Mouse (Mus musculus) hindbrain, postnatal 0 days (tissue): Measurements from ENCODE around the gene Spop. TPM values are rescaled to one million over a fixed set of nuclear protein-coding genes. Genes with fewer than 3 reads are reported as not detected.

Experiments used
- ATAC-seq: fragments of 200-750 bp; cut with Nextera tagmentation; 2 replicates; pipeline ENCODE4 v1.8.0; 2017; ENCODE audit warnings: mild to moderate bottlenecking, moderate TSS enrichment, moderate library complexity
- DNase-seq: peaks from one replicate; pipeline ENCODE4 v3.0.0-alpha.2; 2015; ENCODE audit warnings: low spot score
- H3K27ac ChIP-seq: fragments of 300-500 bp; sonication (generic); 2 replicates; pipeline ENCODE4 v1.5.1; 2014; ENCODE audit warnings: mild to moderate bottlenecking
- H3K27me3 ChIP-seq: fragments of 300-500 bp; sonication (generic); 2 replicates; pipeline ENCODE4 v1.6.1; 2014; ENCODE audit warnings: low read length, mixed read lengths; ENCODE audit not compliant: insufficient read depth
- H3K36me3 ChIP-seq: fragments of 300-500 bp; sonication (generic); 2 replicates; pipeline ENCODE4 v1.6.1; 2014; ENCODE audit warnings: low read length, mixed read lengths; ENCODE audit not compliant: insufficient read depth
- H3K4me1 ChIP-seq: fragments of 300-500 bp; sonication (generic); 2 replicates; pipeline ENCODE4 v1.6.1; 2014; ENCODE audit warnings: antibody characterized with exemption, low read length, mixed read lengths; ENCODE audit not compliant: insufficient read depth
- H3K4me2 ChIP-seq: fragments of 300-500 bp; sonication (generic); 2 replicates; pipeline ENCODE4 v1.6.1; 2014; ENCODE audit warnings: low read depth, mild to moderate bottlenecking, low read length, moderate library complexity, mixed read lengths
- H3K4me3 ChIP-seq: fragments of 300-500 bp; sonication (generic); 2 replicates; pipeline ENCODE4 v1.5.1; 2014; ENCODE audit warnings: low read length
- H3K9ac ChIP-seq: fragments of 300-500 bp; sonication (generic); replicated peaks from 2 replicates; pipeline ENCODE4 v1.6.1; 2014; ENCODE audit warnings: mild to moderate bottlenecking, low read length, moderate library complexity, mixed read lengths
- H3K9me3 ChIP-seq: fragments of 300-500 bp; sonication (generic); 2 replicates; pipeline ENCODE4 v1.6.1; 2016; ENCODE audit warnings: low read length, mixed read lengths
- CTCF ChIP-seq: IDR thresholded peaks from 2 replicates; pipeline ENCODE4 v1.5.1; 2016; ENCODE audit warnings: antibody characterized with exemption, control low read depth, low read depth
- WGBS: fragments of 180-500 bp; shearing (Covaris S2); extraction: QIAGEN DNeasy Blood & Tissue Kit; methylation state at CpG from one replicate; pipeline ENCODE4 v1.1.7; 2014; 5-methylcytosine and 5-hydroxymethylcytosine counted together
- polyA plus RNA-seq: library from polyadenylated mRNA; unstranded; fragments of >200 nt; fragmentation: Nextera tagmentation; extraction: Ambion mirVana; gene quantifications from 2 replicates; pipeline ENCODE4 v1.2.1, GENCODE M21; 2015
- total RNA-seq: library from RNA; depleted of rRNA; stranded (reverse); fragments of >200 nt; gene quantifications from 2 replicates; pipeline ENCODE4 v1.2.3, GENCODE M21; 2014

Spop gene
- total and polyA plus RNA-seq, 2 experiments from 2014 or later = 51.1 to 210 TPM

DNA sequence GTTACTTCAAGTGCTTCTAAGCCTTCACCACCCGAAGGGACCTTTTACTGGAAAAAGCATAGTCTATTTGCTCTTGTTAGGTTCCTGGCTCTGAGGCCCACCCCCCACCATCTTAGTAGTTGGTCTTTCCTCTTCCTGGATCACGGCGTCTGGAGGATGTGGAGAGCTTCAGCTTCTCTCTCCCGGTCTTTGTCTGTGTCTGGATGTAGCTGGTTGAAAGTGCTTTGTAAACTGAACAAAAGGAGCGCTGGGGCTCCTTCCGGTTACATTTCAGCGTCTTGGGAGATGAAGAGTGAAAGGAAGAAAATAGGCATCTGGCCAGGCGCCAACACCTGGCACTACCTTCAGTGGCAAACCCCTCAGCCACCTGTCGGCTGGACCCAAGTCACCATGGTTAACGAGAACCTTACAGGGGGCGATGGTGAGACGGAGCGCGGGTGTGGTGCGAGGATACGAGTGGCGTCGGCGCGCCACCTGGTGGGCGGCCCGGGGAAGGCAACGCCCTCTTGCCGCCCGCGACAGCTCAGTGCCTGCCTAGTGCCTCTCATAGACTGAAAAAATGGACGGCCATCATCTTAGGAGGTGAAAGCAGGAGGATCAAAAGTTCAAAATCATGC lies 106.7 kb downstream of the Spop start:
- H3K9ac ChIP-seq = peak overlapping the region; percentile 9; the same call in 1 of the 2 replicates
- WGBS = 3% methylated on average over 27 of the region's 27 CpGs

DNA sequence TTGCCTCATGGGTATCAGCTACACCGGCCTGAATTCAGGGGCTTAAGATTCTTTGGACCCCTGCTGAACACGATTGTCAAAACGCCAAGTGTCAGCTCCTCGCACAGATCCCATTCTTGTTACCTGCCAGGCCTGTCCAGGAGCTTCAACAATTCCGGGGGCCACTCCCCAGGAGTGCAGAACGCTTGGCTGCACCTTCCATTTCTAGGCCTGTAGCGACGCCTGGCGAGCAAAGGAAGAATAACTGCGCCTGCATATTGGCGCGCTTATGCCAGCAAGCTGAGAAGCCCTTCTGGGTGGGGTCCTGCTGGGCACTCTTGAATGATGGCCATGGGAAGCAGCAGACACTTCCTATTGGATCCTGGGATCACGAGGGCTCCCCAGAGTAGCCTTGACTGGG lies 107.7 kb downstream of the Spop start:
- Histone ChIP-seq H3K9ac (no peak overlapping the region), H3K27ac (no peak overlapping the region), H3K4me2 (peak overlapping the region; percentile 40; the same call in 1 of the 2 replicates), H3K9me3 (no peaks in the 10 kb centered on the region), H3K27me3 (no peaks in the 10 kb centered on the region), H3K36me3 (no peaks in the 10 kb centered on the region), H3K4me3 (0 out of 2 replicates have a peak overlapping the region, but pooled peaks have one; percentile 13), H3K4me1 (no peaks in the 10 kb centered on the region)
- WGBS = 1% methylated on average over 13 of the region's 13 CpGs
- TF ChIP-seq CTCF = peak; percentile 96
- peak; percentile 87 for DNase-seq
- ATAC-seq = peak; percentile 65

More for the DNA sequence above, 106.7 kb downstream of the Spop start:
- peak; percentile 99 for TF ChIP-seq CTCF
- DNase-seq = peak; percentile 95
- H3K36me3 ChIP-seq = no peaks in the 10 kb centered on the region
- H3K9me3 ChIP-seq = no peaks in the 10 kb centered on the region
- H3K27ac ChIP-seq = peak overlapping the region; percentile 43; the same call in 1 of the 2 replicates
- 0 out of 2 replicates have a peak overlapping the region, but pooled peaks have one; percentile 14 for H3K4me3 ChIP-seq
- H3K27me3 ChIP-seq = no peaks in the 10 kb centered on the region
- H3K4me1 ChIP-seq = no peaks in the 10 kb centered on the region
- peak; percentile 69 for ATAC-seq
- H3K4me2 ChIP-seq = peak overlapping the region; percentile 48

DNA sequence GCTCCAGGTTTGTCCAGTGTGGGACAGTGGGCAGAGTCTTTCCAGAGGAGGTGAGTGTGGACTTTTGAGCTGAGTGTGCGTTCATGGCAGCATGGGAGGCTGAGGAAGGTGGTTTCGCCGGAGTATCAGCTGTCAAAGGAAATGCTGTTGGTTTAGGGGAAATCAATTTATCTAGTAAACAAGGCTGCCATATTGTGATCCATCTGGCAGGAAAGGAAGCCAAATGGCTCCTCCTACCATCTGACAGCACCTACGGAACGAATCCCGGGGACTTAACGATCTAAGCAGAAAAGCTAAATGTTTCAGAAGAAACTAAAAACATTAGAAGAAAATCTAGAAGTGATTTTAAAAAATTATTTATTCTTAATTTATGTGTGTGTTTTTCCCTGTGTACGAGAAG lies 113.4 kb downstream of the Spop start:
- no peak for TF ChIP-seq CTCF
- no peaks in the 10 kb centered on the region for H3K9me3 ChIP-seq
- no peak overlapping the region for H3K4me3 ChIP-seq
- H3K27ac ChIP-seq = no peak overlapping the region
- no peaks in the 10 kb centered on the region for H3K4me1 ChIP-seq
- no peaks in the 10 kb centered on the region for H3K27me3 ChIP-seq
- WGBS = 73% methylated on average over 8 of the region's 8 CpGs
- H3K36me3 ChIP-seq = no peaks in the 10 kb centered on the region
- H3K4me2 ChIP-seq = no peak overlapping the region
- ATAC-seq (no peak), DNase-seq (no peak)
- no peak overlapping the region for H3K9ac ChIP-seq

DNA sequence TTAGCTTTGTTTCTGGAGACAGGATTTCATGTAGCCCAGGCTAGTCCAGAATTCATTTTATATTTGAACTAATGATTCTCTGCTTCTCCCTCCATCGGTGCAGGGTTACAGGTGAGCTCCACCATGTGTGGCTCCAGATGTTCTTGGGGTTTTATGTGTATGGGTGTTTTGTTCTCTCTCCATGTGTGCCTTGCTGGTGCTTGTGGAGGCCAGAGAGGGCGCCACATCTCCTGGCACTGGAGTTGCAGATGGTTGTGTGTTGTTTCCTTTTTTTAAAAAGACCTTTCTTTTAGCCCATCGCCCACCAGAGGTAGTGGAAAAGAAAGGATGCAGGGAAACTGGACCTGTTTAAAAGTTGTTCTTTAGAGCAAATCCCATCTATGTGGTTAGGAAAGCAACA lies 114.4 kb downstream of the Spop start:
- TF ChIP-seq CTCF = no peak
- Histone ChIP-seq H3K27me3 (no peaks in the 10 kb centered on the region), H3K36me3 (no peaks in the 10 kb centered on the region), H3K27ac (no peak overlapping the region), H3K4me2 (no peak overlapping the region), H3K9me3 (no peaks in the 10 kb centered on the region), H3K4me3 (no peak overlapping the region), H3K9ac (no peak overlapping the region), H3K4me1 (no peaks in the 10 kb centered on the region)
- WGBS = 86% methylated on average over 3 of the region's 3 CpGs
- no peak for ATAC-seq
- DNase-seq = no peak

DNA sequence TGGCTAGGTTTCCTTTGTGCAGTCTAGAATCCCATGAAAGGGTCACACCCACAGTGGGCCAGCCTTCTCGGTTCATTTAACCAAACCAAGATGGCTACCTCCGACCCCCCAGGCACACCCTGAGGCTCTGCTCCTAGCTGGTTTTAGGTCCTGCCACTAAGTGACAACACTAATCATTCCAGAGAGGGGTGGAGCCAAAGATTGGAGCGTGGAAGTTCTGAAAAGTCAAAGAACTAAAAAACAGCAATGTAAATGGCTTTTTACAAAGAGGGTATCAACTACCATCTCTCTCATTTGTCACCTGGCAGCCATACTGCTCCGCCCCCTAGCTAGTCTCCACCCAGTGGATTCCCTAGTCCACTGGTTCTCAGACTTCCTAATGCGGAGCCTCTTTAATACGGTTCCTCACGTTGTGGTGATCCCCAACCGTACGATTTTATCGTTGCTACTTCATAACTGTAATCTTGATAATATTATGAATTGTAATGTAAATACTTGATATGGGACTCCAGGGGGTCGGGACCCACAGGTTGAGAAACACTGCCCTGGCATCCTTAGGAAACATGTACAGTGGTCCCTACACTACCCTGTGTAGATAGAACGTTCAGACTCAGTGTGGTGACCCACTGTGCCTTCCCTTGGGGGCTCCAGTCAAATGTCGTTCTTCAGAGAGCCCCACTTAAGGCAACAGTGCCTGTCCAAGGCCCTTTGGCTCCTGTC lies 118.6 kb downstream of the Spop start:
- ATAC-seq (no peak), DNase-seq (no peak)
- H3K9ac ChIP-seq = no peak overlapping the region
- no peaks in the 10 kb centered on the region for H3K27me3 ChIP-seq
- no peaks in the 10 kb centered on the region for H3K36me3 ChIP-seq
- no peaks in the 10 kb centered on the region for H3K9me3 ChIP-seq
- no peaks in the 10 kb centered on the region for H3K4me1 ChIP-seq
- 74% methylated on average over 13 of the region's 13 CpGs for WGBS
- H3K4me3 ChIP-seq = no peak overlapping the region
- TF ChIP-seq CTCF = no peak
- no peak overlapping the region for H3K27ac ChIP-seq
- H3K4me2 ChIP-seq = no peak overlapping the region

DNA sequence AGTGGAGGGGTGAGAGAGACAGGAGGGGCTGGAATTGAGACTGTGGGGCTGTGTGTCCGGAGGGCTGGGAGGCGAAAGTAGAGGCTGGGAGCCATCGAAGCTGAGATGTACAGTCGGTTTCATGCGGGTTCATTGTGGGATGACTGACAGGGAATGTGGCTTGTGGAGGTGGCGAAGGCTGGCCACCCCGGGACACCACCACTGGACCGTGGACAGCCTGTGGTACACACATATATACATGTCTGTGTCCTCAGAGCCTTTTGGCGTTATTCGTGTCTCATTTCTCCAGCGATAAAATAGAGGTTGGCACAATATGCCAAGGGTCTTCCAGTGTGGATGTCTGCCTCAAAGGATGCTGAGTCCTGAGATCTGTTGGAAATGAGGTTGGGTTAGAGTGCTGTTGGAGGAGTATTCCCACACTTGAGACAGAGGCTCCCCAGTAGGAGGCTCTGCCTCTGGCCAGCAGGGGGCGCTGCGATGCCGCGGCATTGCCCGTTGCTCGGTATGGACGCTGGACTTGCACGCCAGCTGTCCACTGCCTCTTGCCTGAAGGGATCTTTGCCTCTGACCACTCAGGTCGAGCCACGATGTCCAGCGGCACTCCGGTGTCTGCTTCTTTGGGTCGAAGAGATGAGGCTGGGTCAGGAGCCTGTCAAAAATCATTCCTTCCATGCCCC lies 119.7 kb downstream of the Spop start:
- Histone ChIP-seq H3K27me3 (no peaks in the 10 kb centered on the region), H3K9me3 (no peaks in the 10 kb centered on the region), H3K4me2 (peak overlapping the region; percentile 38; the same call in 1 of the 2 replicates), H3K4me3 (no peak overlapping the region), H3K36me3 (no peaks in the 10 kb centered on the region), H3K4me1 (no peaks in the 10 kb centered on the region), H3K9ac (no peak overlapping the region), H3K27ac (no peak overlapping the region)
- DNase-seq (peak; percentile 94), ATAC-seq (peak; percentile 93)
- 21% methylated on average over 24 of the region's 24 CpGs for WGBS
- TF ChIP-seq CTCF = peak; percentile 100
